Mouse (Mus musculus): ENCODE measurements around the gene Gm28051. TPM values are rescaled to one million over a fixed set of nuclear protein-coding genes. Genes with fewer than 3 reads are reported as not detected.

Gm28051 gene
- polyA plus RNA-seq (2015; fragmentation: Nextera tagmentation; extraction: Ambion mirVana) = not detected in 2 replicates

- Histone ChIP-seq H3K4me3 (peak within 1 kb of the TSS; percentile 89), H3K4me1 (replicated peaks) (peaks cover 30% of the 10 kb centered on the region), H3K4me2 (peak within 1 kb of the TSS; percentile 83), H3K27me3 (no peaks in the 10 kb centered on the region), H3K27ac (replicated peaks) (peak within 1 kb of the TSS; percentile 87), H3K9me3 (no peaks in the 10 kb centered on the region), H3K36me3 (peaks cover 7% of the 10 kb centered on the region; the same call in 1 of the 2 replicates), H3K9ac (peak within 1 kb of the TSS; percentile 87)
- under 1% methylated on average over 73 of the region's 73 CpGs for WGBS
- peak; percentile 98 for ATAC-seq (ENCODE audit: low FRiP score, low read depth)
Measured at GRCm38 (mm10) chr12:102757689-102758402, at the start of gene Gm28051, which contains the start of the genes Gon7 and Ubr7. Gene Gm28051, minus strand, starts transcription at chr12:102757765. Gene Gon7, minus strand, starts transcription at chr12:102757803. Gene Ubr7, plus strand, starts transcription at chr12:102757967.

- Histone ChIP-seq H3K4me1 (replicated peaks) (no peaks in the 10 kb centered on the region), H3K27ac (replicated peaks) (no peak overlapping the region), H3K36me3 (peaks cover 8% of the 10 kb centered on the region), H3K4me3 (no peak overlapping the region), H3K9ac (no peak overlapping the region), H3K27me3 (no peaks in the 10 kb centered on the region), H3K9me3 (no peaks in the 10 kb centered on the region), H3K4me2 (no peak overlapping the region)
- WGBS = 96% methylated on average over 2 of the region's 2 CpGs
- no peak for ATAC-seq (ENCODE audit: low FRiP score, low read depth)
Measured at GRCm38 (mm10) chr12:102799528-102799927, 42.0 kb upstream of the Gm28051 start.

GRCm38 (mm10) chr12:102787927-102788326, 30.4 kb upstream of the Gm28051 start:
- Histone ChIP-seq H3K27me3 (no peaks in the 10 kb centered on the region), H3K4me3 (no peak overlapping the region), H3K4me2 (no peak overlapping the region), H3K4me1 (replicated peaks) (no peaks in the 10 kb centered on the region), H3K36me3 (peaks cover 62% of the 10 kb centered on the region), H3K9me3 (no peaks in the 10 kb centered on the region), H3K9ac (no peak overlapping the region), H3K27ac (replicated peaks) (no peak overlapping the region)
- no peak for ATAC-seq (ENCODE audit: low FRiP score, low read depth)
- WGBS = 94% methylated on average over 7 of the region's 7 CpGs

GRCm38 (mm10) chr12:102785593-102785985, 28.0 kb upstream of the Gm28051 start:
- H3K27me3 ChIP-seq = no peaks in the 10 kb centered on the region
- H3K9me3 ChIP-seq = no peaks in the 10 kb centered on the region
- no peak overlapping the region for H3K4me2 ChIP-seq
- WGBS = 65% methylated on average over 5 of the region's 5 CpGs
- no peak overlapping the region for H3K4me3 ChIP-seq
- no peak for ATAC-seq (ENCODE audit: low FRiP score, low read depth)
- H3K4me1 ChIP-seq (replicated peaks) = no peaks in the 10 kb centered on the region
- H3K36me3 ChIP-seq = peaks cover 61% of the 10 kb centered on the region
- no peak overlapping the region for H3K27ac ChIP-seq (replicated peaks)
- no peak overlapping the region for H3K9ac ChIP-seq

- Histone ChIP-seq H3K4me1 (replicated peaks) (no peaks in the 10 kb centered on the region), H3K9ac (no peak overlapping the region), H3K4me2 (no peak overlapping the region), H3K27ac (replicated peaks) (no peak overlapping the region), H3K27me3 (no peaks in the 10 kb centered on the region), H3K9me3 (no peaks in the 10 kb centered on the region), H3K4me3 (no peak overlapping the region), H3K36me3 (peaks cover 55% of the 10 kb centered on the region)
- ATAC-seq (ENCODE audit: low FRiP score, low read depth) = no peak
- 91% methylated on average over 19 of the region's 19 CpGs for WGBS
Measured at GRCm38 (mm10) chr12:102784899-102785592, 27.5 kb upstream of the Gm28051 start.

- no peak overlapping the region for H3K9ac ChIP-seq
- no peaks in the 10 kb centered on the region for H3K4me1 ChIP-seq (replicated peaks)
- 90% methylated on average over 5 of the region's 5 CpGs for WGBS
- no peak overlapping the region for H3K27ac ChIP-seq (replicated peaks)
- H3K4me2 ChIP-seq = no peak overlapping the region
- H3K4me3 ChIP-seq = no peak overlapping the region
- ATAC-seq (ENCODE audit: low FRiP score, low read depth) = no peak
- no peaks in the 10 kb centered on the region for H3K27me3 ChIP-seq
- H3K36me3 ChIP-seq = peaks cover 47% of the 10 kb centered on the region
- no peaks in the 10 kb centered on the region for H3K9me3 ChIP-seq
Measured at GRCm38 (mm10) chr12:102782841-102783240, 25.3 kb upstream of the Gm28051 start.

GRCm38 (mm10) chr12:102779452-102779851, 21.9 kb upstream of the Gm28051 start:
- peak; percentile 19; the same call in 1 of the 2 replicates for ATAC-seq (ENCODE audit: low FRiP score, low read depth)
- no peak overlapping the region for H3K9ac ChIP-seq
- H3K27ac ChIP-seq (replicated peaks) = no peak overlapping the region
- H3K36me3 ChIP-seq = peaks cover 43% of the 10 kb centered on the region
- H3K4me2 ChIP-seq = no peak overlapping the region
- H3K27me3 ChIP-seq = no peaks in the 10 kb centered on the region
- H3K4me3 ChIP-seq = no peak overlapping the region
- H3K9me3 ChIP-seq = no peaks in the 10 kb centered on the region
- WGBS = 52% methylated on average over 3 of the region's 3 CpGs
- no peaks in the 10 kb centered on the region for H3K4me1 ChIP-seq (replicated peaks)

GRCm38 (mm10) chr12:102778151-102778550, 20.6 kb upstream of the Gm28051 start:
- Histone ChIP-seq H3K4me1 (replicated peaks) (no peaks in the 10 kb centered on the region), H3K27ac (replicated peaks) (no peak overlapping the region), H3K27me3 (no peaks in the 10 kb centered on the region), H3K4me2 (no peak overlapping the region), H3K4me3 (no peak overlapping the region), H3K9ac (no peak overlapping the region), H3K36me3 (peaks cover 45% of the 10 kb centered on the region), H3K9me3 (no peaks in the 10 kb centered on the region)
- 87% methylated on average over 5 of the region's 5 CpGs for WGBS
- ATAC-seq (ENCODE audit: low FRiP score, low read depth) = no peak

- H3K4me1 ChIP-seq (replicated peaks) = no peaks in the 10 kb centered on the region
- no peak overlapping the region for H3K4me3 ChIP-seq
- H3K27me3 ChIP-seq = no peaks in the 10 kb centered on the region
- no peak for ATAC-seq (ENCODE audit: low FRiP score, low read depth)
- H3K36me3 ChIP-seq = peaks cover 54% of the 10 kb centered on the region
- no peak overlapping the region for H3K27ac ChIP-seq (replicated peaks)
- no peak overlapping the region for H3K9ac ChIP-seq
- no peaks in the 10 kb centered on the region for H3K9me3 ChIP-seq
- no peak overlapping the region for H3K4me2 ChIP-seq
- WGBS = 92% methylated on average over 14 of the region's 14 CpGs
Measured at GRCm38 (mm10) chr12:102776035-102776434, 18.5 kb upstream of the Gm28051 start.

GRCm38 (mm10) chr12:102772676-102773075, 15.1 kb upstream of the Gm28051 start:
- H3K4me3 ChIP-seq = no peak overlapping the region
- no peak overlapping the region for H3K27ac ChIP-seq (replicated peaks)
- WGBS = 97% methylated on average over 5 of the region's 5 CpGs
- H3K9me3 ChIP-seq = no peaks in the 10 kb centered on the region
- no peaks in the 10 kb centered on the region for H3K27me3 ChIP-seq
- ATAC-seq (ENCODE audit: low FRiP score, low read depth) = no peak
- H3K4me2 ChIP-seq = no peak overlapping the region
- H3K9ac ChIP-seq = no peak overlapping the region
- H3K4me1 ChIP-seq (replicated peaks) = no peaks in the 10 kb centered on the region
- H3K36me3 ChIP-seq = peaks cover 86% of the 10 kb centered on the region

GRCm38 (mm10) chr12:102771601-102772000, 14.0 kb upstream of the Gm28051 start:
- Histone ChIP-seq H3K27me3 (no peaks in the 10 kb centered on the region), H3K9ac (no peak overlapping the region), H3K9me3 (no peaks in the 10 kb centered on the region), H3K36me3 (peaks cover 89% of the 10 kb centered on the region), H3K4me3 (no peak overlapping the region), H3K4me2 (no peak overlapping the region), H3K27ac (replicated peaks) (no peak overlapping the region), H3K4me1 (replicated peaks) (no peaks in the 10 kb centered on the region)
- no peak for ATAC-seq (ENCODE audit: low FRiP score, low read depth)
- 97% methylated on average over 8 of the region's 8 CpGs for WGBS

- Histone ChIP-seq H3K36me3 (peaks cover 84% of the 10 kb centered on the region), H3K27me3 (no peaks in the 10 kb centered on the region), H3K4me2 (no peak overlapping the region), H3K9ac (no peak overlapping the region), H3K9me3 (no peaks in the 10 kb centered on the region), H3K4me1 (replicated peaks) (no peaks in the 10 kb centered on the region), H3K27ac (replicated peaks) (no peak overlapping the region), H3K4me3 (no peak overlapping the region)
- ATAC-seq (ENCODE audit: low FRiP score, low read depth) = no peak
- 92% methylated on average over 4 of the region's 4 CpGs for WGBS
Measured at GRCm38 (mm10) chr12:102769000-102769399, 11.4 kb upstream of the Gm28051 start.

Measured in hindbrain, embryonic 15.5 days (tissue).